Mouse (Mus musculus) ovary, postnatal 10 days (tissue): ENCODE results near the gene Togaram1.

Experiments
- DNase-seq: peaks from one replicate; pipeline ENCODE4 v3.0.0; 2022; ENCODE audit warnings: low spot score

Togaram1 gene

GRCm38 (mm10) chr12:65048799-65049198 is 83.2 kb downstream of the Togaram1 start:
- DNase-seq = no peak

DNA sequence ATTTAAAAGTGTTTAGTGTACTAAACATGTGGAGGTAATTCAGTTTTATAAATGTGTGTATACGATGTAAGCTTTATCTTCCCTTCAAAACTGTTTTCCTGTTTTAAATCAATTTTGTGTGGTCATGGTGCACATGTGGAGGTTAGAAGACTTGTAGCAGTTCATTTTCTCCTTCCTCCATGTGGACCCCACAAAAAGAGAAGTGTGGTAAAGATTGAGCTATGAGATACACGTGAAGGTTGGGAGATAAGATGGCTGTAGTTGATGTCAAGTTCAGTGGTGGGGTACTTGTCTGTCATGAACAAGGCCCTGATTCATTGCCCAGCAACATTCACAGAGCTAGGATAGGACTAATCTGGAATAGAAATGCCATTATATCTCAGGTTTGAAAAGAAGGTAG is 92.6 kb downstream of the Togaram1 start:
- DNase-seq = no peak

- no peak for DNase-seq
These were observed 95.5 kb downstream of the Togaram1 start for GRCm38 (mm10) chr12:65061082-65061481.

DNA sequence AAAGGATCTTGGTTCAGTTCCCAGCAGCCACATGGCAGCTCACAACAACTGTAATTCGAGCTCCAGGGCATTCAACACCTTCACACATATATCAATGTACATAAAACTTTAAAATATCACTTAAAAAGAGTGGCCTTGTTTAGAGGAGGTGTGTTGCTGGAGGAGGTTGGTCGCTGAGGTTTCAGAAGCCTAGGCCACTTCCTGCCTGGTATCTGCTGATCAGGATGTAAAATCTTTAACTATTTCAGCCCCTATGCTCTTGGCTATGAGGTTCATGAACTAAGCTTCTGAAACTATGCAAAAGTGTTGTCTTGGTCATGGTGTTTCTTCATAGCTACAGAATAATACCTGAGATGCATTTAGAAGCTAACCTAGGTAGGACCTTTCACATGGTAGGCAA is 99.6 kb downstream of the Togaram1 start:
- no peak for DNase-seq

GRCm38 (mm10) chr12:65066234-65066633 is 100.6 kb downstream of the Togaram1 start:
- no peak for DNase-seq

DNA sequence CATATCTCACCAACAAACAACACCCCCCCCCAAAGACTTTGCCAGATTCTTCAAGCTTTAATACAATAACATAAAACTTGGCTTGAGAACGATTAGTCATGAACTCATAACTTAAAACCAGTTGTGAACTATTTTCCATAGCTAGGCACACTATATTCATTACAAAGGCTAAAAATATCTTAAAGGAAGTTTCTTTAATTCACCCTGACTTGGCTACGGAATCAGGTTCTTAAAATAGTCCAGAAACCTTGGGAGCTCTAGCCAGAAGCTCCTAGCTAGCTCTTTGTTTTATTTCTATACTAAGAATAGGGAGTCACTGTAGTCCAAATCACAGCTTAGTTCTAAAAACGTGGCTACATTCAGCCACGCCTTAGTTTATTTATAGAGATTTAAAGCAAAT is 102.8 kb downstream of the Togaram1 start:
- DNase-seq = no peak
